Mouse (Mus musculus) stomach, embryonic 16.5 days (tissue): Measurements from ENCODE around the gene Agpat4. TPM values are rescaled to one million over a fixed set of nuclear protein-coding genes. Genes with fewer than 3 reads are reported as not detected.
"Not testable (repeated sequence)": the region's sequence is repeated elsewhere in the genome, so short reads cannot be mapped to it uniquely, and the experiment has no call there.

Experiments
- ATAC-seq: fragments of 200-750 bp; cut with Nextera tagmentation; 2 replicates; pipeline ENCODE4 v1.8.0; 2017; ENCODE audit warnings: moderate number of reproducible peaks, moderate TSS enrichment; ENCODE audit not compliant: insufficient read depth, low FRiP score
- H3K27ac ChIP-seq: fragments of 300-500 bp; sonication (generic); 2 replicates; pipeline ENCODE4 v1.5.1; 2014; ENCODE audit warnings: low read length
- H3K27me3 ChIP-seq: fragments of 300-500 bp; sonication (generic); 2 replicates; pipeline ENCODE4 v1.6.1; 2014; ENCODE audit warnings: low read length, control low read depth, mixed read lengths; ENCODE audit not compliant: control insufficient read depth, insufficient read depth
- H3K36me3 ChIP-seq: fragments of 300-500 bp; sonication (generic); 2 replicates; pipeline ENCODE4 v1.6.1; 2014; ENCODE audit warnings: low read length; ENCODE audit not compliant: control insufficient read depth, insufficient read depth
- H3K4me1 ChIP-seq: fragments of 300-500 bp; sonication (generic); 2 replicates; pipeline ENCODE4 v1.6.1; 2014; ENCODE audit warnings: low read length, control low read depth, mixed read lengths; ENCODE audit not compliant: control insufficient read depth, insufficient read depth
- H3K4me2 ChIP-seq: fragments of 300-500 bp; sonication (generic); 2 replicates; pipeline ENCODE4 v1.6.1; 2014; ENCODE audit warnings: low read depth, low read length, mixed read lengths
- H3K4me3 ChIP-seq: fragments of 300-500 bp; sonication (generic); replicated peaks from 2 replicates; pipeline ENCODE4 v1.5.1; 2014; ENCODE audit warnings: mild to moderate bottlenecking, low read length
- H3K9ac ChIP-seq: fragments of 300-500 bp; sonication (generic); 2 replicates; pipeline ENCODE4 v1.6.1; 2014; ENCODE audit warnings: low read length
- H3K9me3 ChIP-seq: fragments of 300-500 bp; sonication (generic); replicated peaks from 2 replicates; pipeline ENCODE4 v1.6.1; 2016; ENCODE audit warnings: low read length, control low read depth; ENCODE audit not compliant: control insufficient read depth
- WGBS: fragments of 180-500 bp; shearing (Covaris S2); extraction: QIAGEN DNeasy Blood & Tissue Kit; methylation state at CpG from one replicate; pipeline ENCODE4 v1.1.7; 2014; 5-methylcytosine and 5-hydroxymethylcytosine counted together
- polyA plus RNA-seq: library from polyadenylated mRNA; unstranded; fragments of >200 nt; fragmentation: Nextera tagmentation; extraction: Ambion mirVana; gene quantifications from 2 replicates; pipeline ENCODE4 v1.2.1, GENCODE M21; 2015

Agpat4 gene
- polyA plus RNA-seq, 1 experiment from 2014 or later = 34.5 TPM

GRCm38 (mm10) chr17:12118926-12119641 is 580 bp downstream of the Agpat4 start:
- Histone ChIP-seq H3K4me2 (peak overlapping the region; percentile 93), H3K4me3 (peak overlapping the region; percentile 68), H3K9me3 (no peaks in the 10 kb centered on the region), H3K27ac (peak overlapping the region; percentile 89), H3K27me3 (no peaks in the 10 kb centered on the region), H3K4me1 (peaks cover 17% of the 10 kb centered on the region), H3K36me3 (no peaks in the 10 kb centered on the region), H3K9ac (peak overlapping the region; percentile 79)
- ATAC-seq = peak; percentile 95
- WGBS = under 1% methylated on average over 30 of the region's 30 CpGs

- no peaks in the 10 kb centered on the region for H3K36me3 ChIP-seq
- no peaks in the 10 kb centered on the region for H3K27me3 ChIP-seq
- H3K4me2 ChIP-seq = peak overlapping the region; percentile 93
- 0 out of 2 replicates have a peak, but pooled peaks have one; percentile 5 for ATAC-seq
- peak overlapping the region; percentile 89 for H3K27ac ChIP-seq
- H3K9ac ChIP-seq = peak overlapping the region; percentile 79
- peak overlapping the region; percentile 68 for H3K4me3 ChIP-seq
- WGBS = under 1% methylated on average over 12 of the region's 12 CpGs
- H3K4me1 ChIP-seq = peaks cover 17% of the 10 kb centered on the region
- H3K9me3 ChIP-seq = no peaks in the 10 kb centered on the region
Measured at GRCm38 (mm10) chr17:12119675-12120074, 1.2 kb downstream of the Agpat4 start.

- 30% methylated on average over 5 of the region's 5 CpGs for WGBS
- H3K27ac ChIP-seq = no peak overlapping the region
Measured at GRCm38 (mm10) chr17:12120268-12120667, 1.8 kb downstream of the Agpat4 start.

GRCm38 (mm10) chr17:12121226-12121794 is 2.8 kb downstream of the Agpat4 start:
- Histone ChIP-seq H3K36me3 (no peaks in the 10 kb centered on the region), H3K4me1 (peaks cover 17% of the 10 kb centered on the region), H3K4me3 (no peak overlapping the region), H3K27me3 (no peaks in the 10 kb centered on the region), H3K9ac (no peak overlapping the region), H3K9me3 (0 out of 2 replicates have a peak, but pooled peaks cover 6% of the 10 kb centered on the region), H3K4me2 (no peak overlapping the region), H3K27ac (no peak overlapping the region)
- ATAC-seq = no peak
- WGBS = 78% methylated on average over 7 of the region's 7 CpGs

More at GRCm38 (mm10) chr17:12120268-12120667, 1.8 kb downstream of the Agpat4 start:
- Histone ChIP-seq H3K4me3 (peak overlapping the region; percentile 68), H3K36me3 (no peaks in the 10 kb centered on the region), H3K4me2 (peak overlapping the region; percentile 93), H3K27me3 (no peaks in the 10 kb centered on the region), H3K4me1 (peaks cover 17% of the 10 kb centered on the region), H3K9me3 (0 out of 2 replicates have a peak, but pooled peaks cover 3% of the 10 kb centered on the region), H3K9ac (peak overlapping the region; percentile 8; the same call in 1 of the 2 replicates)
- no peak for ATAC-seq

GRCm38 (mm10) chr17:12122262-12122661 is 3.8 kb downstream of the Agpat4 start:
- H3K9me3 ChIP-seq, H3K36me3 ChIP-seq, H3K27ac ChIP-seq, H3K4me2 ChIP-seq, ATAC-seq, H3K9ac ChIP-seq, H3K27me3 ChIP-seq, H3K4me3 ChIP-seq: not testable (repeated sequence)
- peaks cover 17% of the 10 kb centered on the region for H3K4me1 ChIP-seq
- WGBS = 88% methylated on average over 9 of the region's 9 CpGs

GRCm38 (mm10) chr17:12123168-12123567 is 4.7 kb downstream of the Agpat4 start:
- Histone ChIP-seq H3K4me2 (no peak overlapping the region), H3K36me3 (no peaks in the 10 kb centered on the region; the same call in 1 of the 2 replicates), H3K27me3 (no peaks in the 10 kb centered on the region), H3K9ac (no peak overlapping the region), H3K27ac (no peak overlapping the region), H3K4me3 (no peak overlapping the region), H3K9me3 (0 out of 2 replicates have a peak, but pooled peaks cover 6% of the 10 kb centered on the region), H3K4me1 (peaks cover 17% of the 10 kb centered on the region)
- 78% methylated on average over 3 of the region's 3 CpGs for WGBS
- no peak for ATAC-seq

- no peak overlapping the region for H3K4me2 ChIP-seq
- no peaks in the 10 kb centered on the region for H3K27me3 ChIP-seq
- H3K9me3 ChIP-seq = 0 out of 2 replicates have a peak, but pooled peaks cover 6% of the 10 kb centered on the region
- no peak overlapping the region for H3K27ac ChIP-seq
- no peak overlapping the region for H3K4me3 ChIP-seq
- H3K9ac ChIP-seq = no peak overlapping the region
- H3K36me3 ChIP-seq = no peaks in the 10 kb centered on the region; the same call in 1 of the 2 replicates
- no peak for ATAC-seq
- no peaks in the 10 kb centered on the region for H3K4me1 ChIP-seq
- WGBS = 79% methylated on average over 4 of the region's 4 CpGs
Measured at GRCm38 (mm10) chr17:12127056-12127455, 8.6 kb downstream of the Agpat4 start.

GRCm38 (mm10) chr17:12128976-12129375 is 10.5 kb downstream of the Agpat4 start:
- 85% methylated on average over 2 of the region's 2 CpGs for WGBS
- Histone ChIP-seq H3K36me3 (no peaks in the 10 kb centered on the region; the same call in 1 of the 2 replicates), H3K4me3 (no peak overlapping the region), H3K27ac (no peak overlapping the region), H3K9me3 (0 out of 2 replicates have a peak, but pooled peaks cover 6% of the 10 kb centered on the region), H3K9ac (no peak overlapping the region), H3K4me1 (no peaks in the 10 kb centered on the region), H3K27me3 (no peaks in the 10 kb centered on the region), H3K4me2 (no peak overlapping the region)
- no peak for ATAC-seq

- H3K36me3 ChIP-seq = no peaks in the 10 kb centered on the region; the same call in 1 of the 2 replicates
- no peaks in the 10 kb centered on the region for H3K9me3 ChIP-seq
- no peak overlapping the region for H3K4me2 ChIP-seq
- H3K9ac ChIP-seq = no peak overlapping the region
- H3K27ac ChIP-seq = no peak overlapping the region
- H3K4me1 ChIP-seq = no peaks in the 10 kb centered on the region
- no peaks in the 10 kb centered on the region for H3K27me3 ChIP-seq
- 75% methylated on average over 5 of the region's 5 CpGs for WGBS
- no peak for ATAC-seq
- H3K4me3 ChIP-seq = no peak overlapping the region
Measured at GRCm38 (mm10) chr17:12131171-12131570, 12.7 kb downstream of the Agpat4 start.
